Mouse (Mus musculus): ENCODE measurements around the gene Dcbld2. TPM values are rescaled to one million over a fixed set of nuclear protein-coding genes. Genes with fewer than 3 reads are reported as not detected.

Dcbld2 gene
- polyA plus RNA-seq, 1 experiment from 2014 or later = 19.6 TPM

DNA sequence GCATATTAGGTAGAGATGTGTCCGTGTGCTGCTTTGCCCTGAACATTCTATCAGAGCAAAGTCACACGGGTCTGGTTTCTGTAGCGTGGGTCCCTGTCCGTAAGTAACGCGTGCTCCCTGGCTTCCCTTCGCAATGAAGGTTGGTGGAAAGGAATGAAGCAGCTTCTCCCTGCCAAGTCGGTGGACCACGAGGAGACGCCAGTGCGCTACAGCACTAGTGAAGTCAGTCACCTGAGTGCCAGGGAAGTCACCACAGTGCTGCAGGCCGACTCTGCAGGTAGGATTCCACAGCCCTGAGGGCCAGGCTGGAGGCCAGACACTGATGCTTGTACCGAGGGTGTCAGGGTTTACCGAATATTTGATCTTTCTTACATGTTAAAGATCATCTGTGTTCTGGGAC is 55.8 kb downstream of the Dcbld2 start:
- no peak overlapping the region for H3K4me3 ChIP-seq (ENCODE audit: low read depth, low read length)
- no peak overlapping the region for H3K9ac ChIP-seq (ENCODE audit: low read depth, low read length)
- no peak for ATAC-seq (replicated peaks; ENCODE audit: insufficient number of reproducible peaks, low FRiP score, low TSS enrichment)
- H3K27ac ChIP-seq (ENCODE audit: low read depth, low read length) = no peak overlapping the region; the same call in 1 of the 2 replicates
- H3K4me1 ChIP-seq (ENCODE audit: control insufficient read depth, insufficient read depth, low read length) = peaks cover 12% of the 10 kb centered on the region
- H3K36me3 ChIP-seq (ENCODE audit: control insufficient read depth, insufficient read depth, low read length) = peaks cover 22% of the 10 kb centered on the region
- H3K27me3 ChIP-seq (ENCODE audit: control insufficient read depth, insufficient read depth, low read length) = no peaks in the 10 kb centered on the region
- H3K4me2 ChIP-seq = no peak overlapping the region
- H3K9me3 ChIP-seq (replicated peaks; ENCODE audit: control insufficient read depth, low read length) = no peaks in the 10 kb centered on the region
- 97% methylated on average over 14 of the region's 14 CpGs for WGBS (ENCODE audit: insufficient replicate concordance)

DNA sequence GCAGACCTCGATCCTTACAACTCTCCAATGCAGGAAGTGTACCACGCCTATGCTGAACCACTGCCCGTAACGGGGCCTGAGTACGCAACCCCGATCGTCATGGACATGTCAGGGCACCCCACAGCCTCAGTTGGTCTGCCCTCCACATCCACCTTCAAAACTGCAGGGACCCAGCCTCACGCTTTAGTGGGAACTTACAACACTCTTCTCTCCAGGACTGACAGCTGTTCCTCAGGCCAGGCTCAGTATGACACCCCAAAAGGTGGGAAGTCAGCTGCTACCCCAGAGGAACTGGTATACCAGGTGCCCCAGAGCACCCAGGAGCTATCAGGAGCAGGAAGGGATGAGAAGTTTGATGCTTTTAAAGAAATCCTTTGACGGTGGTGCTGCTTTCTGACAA is 57.2 kb downstream of the Dcbld2 start:
- no peak overlapping the region for H3K4me3 ChIP-seq (ENCODE audit: low read depth, low read length)
- no peaks in the 10 kb centered on the region for H3K27me3 ChIP-seq (ENCODE audit: control insufficient read depth, insufficient read depth, low read length)
- H3K27ac ChIP-seq (ENCODE audit: low read depth, low read length) = no peak overlapping the region
- H3K4me1 ChIP-seq (ENCODE audit: control insufficient read depth, insufficient read depth, low read length) = peaks cover 4% of the 10 kb centered on the region; the same call in 1 of the 2 replicates
- no peak overlapping the region for H3K4me2 ChIP-seq
- peaks cover 22% of the 10 kb centered on the region for H3K36me3 ChIP-seq (ENCODE audit: control insufficient read depth, insufficient read depth, low read length)
- no peak for ATAC-seq (replicated peaks; ENCODE audit: insufficient number of reproducible peaks, low FRiP score, low TSS enrichment)
- no peaks in the 10 kb centered on the region for H3K9me3 ChIP-seq (replicated peaks; ENCODE audit: control insufficient read depth, low read length)
- no peak overlapping the region for H3K9ac ChIP-seq (ENCODE audit: low read depth, low read length)
- 80% methylated on average over 9 of the region's 9 CpGs for WGBS (ENCODE audit: insufficient replicate concordance)

DNA sequence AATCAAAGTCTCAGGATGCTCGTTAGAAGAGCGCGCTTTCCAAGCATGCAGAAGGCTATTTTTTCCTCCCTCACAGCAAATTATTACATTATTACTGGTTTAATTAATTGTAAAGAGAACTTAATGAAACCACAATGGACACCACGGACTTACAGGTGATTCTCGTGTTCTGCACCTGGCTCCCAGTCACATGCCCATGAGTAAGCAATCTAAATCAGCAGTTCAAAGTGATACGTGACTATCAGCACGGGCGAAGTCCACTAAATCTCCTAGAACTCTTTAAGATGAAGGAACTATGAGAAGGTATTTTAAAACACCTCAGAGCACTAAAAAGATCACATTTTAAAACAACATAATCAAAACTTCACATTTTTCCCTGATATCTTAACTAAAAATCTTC is 61.8 kb downstream of the Dcbld2 start:
- H3K4me1 ChIP-seq (ENCODE audit: control insufficient read depth, insufficient read depth, low read length) = no peaks in the 10 kb centered on the region
- no peak for ATAC-seq (replicated peaks; ENCODE audit: insufficient number of reproducible peaks, low FRiP score, low TSS enrichment)
- H3K27ac ChIP-seq (ENCODE audit: low read depth, low read length) = no peak overlapping the region
- no peak overlapping the region for H3K4me3 ChIP-seq (ENCODE audit: low read depth, low read length)
- no peaks in the 10 kb centered on the region for H3K27me3 ChIP-seq (ENCODE audit: control insufficient read depth, insufficient read depth, low read length)
- H3K9ac ChIP-seq (ENCODE audit: low read depth, low read length) = no peak overlapping the region
- H3K36me3 ChIP-seq (ENCODE audit: control insufficient read depth, insufficient read depth, low read length) = peaks cover 27% of the 10 kb centered on the region
- H3K9me3 ChIP-seq (replicated peaks; ENCODE audit: control insufficient read depth, low read length) = no peaks in the 10 kb centered on the region
- no peak overlapping the region for H3K4me2 ChIP-seq
- 88% methylated on average over 8 of the region's 8 CpGs for WGBS (ENCODE audit: insufficient replicate concordance)

DNA sequence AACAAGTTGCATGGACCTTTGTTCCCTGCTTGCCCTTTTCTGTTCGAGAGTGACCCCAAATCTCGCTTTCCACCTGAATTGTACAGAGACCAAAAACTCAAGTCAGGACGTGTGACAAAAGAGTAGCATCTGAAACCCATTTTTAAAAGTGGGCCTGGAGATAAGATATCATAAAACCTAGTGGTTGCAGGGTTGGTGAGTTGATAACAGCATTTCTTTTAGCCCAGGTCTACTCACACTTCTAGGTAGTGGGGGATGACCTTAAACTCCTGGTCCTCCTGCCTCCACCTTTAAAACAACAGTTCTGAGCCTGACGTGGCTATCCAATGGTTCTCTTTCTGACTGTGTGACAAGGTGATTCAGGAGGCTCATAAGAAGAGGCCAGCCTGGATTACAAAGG is 62.6 kb downstream of the Dcbld2 start:
- Histone ChIP-seq H3K4me2 (no peak overlapping the region), H3K9ac (ENCODE audit: low read depth, low read length) (no peak overlapping the region), H3K9me3 (replicated peaks; ENCODE audit: control insufficient read depth, low read length) (no peaks in the 10 kb centered on the region), H3K27ac (ENCODE audit: low read depth, low read length) (no peak overlapping the region), H3K4me1 (ENCODE audit: control insufficient read depth, insufficient read depth, low read length) (no peaks in the 10 kb centered on the region), H3K27me3 (ENCODE audit: control insufficient read depth, insufficient read depth, low read length) (no peaks in the 10 kb centered on the region), H3K36me3 (ENCODE audit: control insufficient read depth, insufficient read depth, low read length) (peaks cover 27% of the 10 kb centered on the region), H3K4me3 (ENCODE audit: low read depth, low read length) (no peak overlapping the region)
- 56% methylated on average over 4 of the region's 4 CpGs for WGBS (ENCODE audit: insufficient replicate concordance)
- no peak for ATAC-seq (replicated peaks; ENCODE audit: insufficient number of reproducible peaks, low FRiP score, low TSS enrichment)

DNA sequence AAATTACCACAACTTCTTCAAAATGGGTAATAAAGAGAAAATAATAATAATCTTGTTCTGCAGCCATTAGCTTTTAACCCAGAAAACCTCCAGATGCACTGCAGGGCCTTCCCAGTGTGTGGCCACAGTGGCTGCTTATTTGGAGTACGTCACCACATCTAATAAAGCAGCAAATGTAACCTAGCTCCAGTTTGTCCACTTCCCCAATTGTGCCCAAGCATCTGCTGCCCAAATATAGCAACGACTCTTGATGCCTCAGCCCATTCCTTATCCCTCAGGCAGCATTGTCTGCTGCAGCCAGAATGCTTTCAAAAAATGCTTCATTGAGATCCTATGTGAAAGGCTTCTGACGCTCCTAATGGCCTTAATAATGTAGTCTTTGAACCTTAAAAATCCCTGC is 66.6 kb downstream of the Dcbld2 start:
- Histone ChIP-seq H3K27ac (ENCODE audit: low read depth, low read length) (no peak overlapping the region), H3K9me3 (replicated peaks; ENCODE audit: control insufficient read depth, low read length) (peaks cover 4% of the 10 kb centered on the region; the same call in 1 of the 2 replicates), H3K4me1 (ENCODE audit: control insufficient read depth, insufficient read depth, low read length) (no peaks in the 10 kb centered on the region), H3K4me3 (ENCODE audit: low read depth, low read length) (no peak overlapping the region), H3K27me3 (ENCODE audit: control insufficient read depth, insufficient read depth, low read length) (no peaks in the 10 kb centered on the region), H3K4me2 (no peak overlapping the region), H3K9ac (ENCODE audit: low read depth, low read length) (no peak overlapping the region), H3K36me3 (ENCODE audit: control insufficient read depth, insufficient read depth, low read length) (peaks cover 25% of the 10 kb centered on the region)
- ATAC-seq (replicated peaks; ENCODE audit: insufficient number of reproducible peaks, low FRiP score, low TSS enrichment) = no peak
- WGBS (ENCODE audit: insufficient replicate concordance) = 65% methylated on average over 3 of the region's 3 CpGs

DNA sequence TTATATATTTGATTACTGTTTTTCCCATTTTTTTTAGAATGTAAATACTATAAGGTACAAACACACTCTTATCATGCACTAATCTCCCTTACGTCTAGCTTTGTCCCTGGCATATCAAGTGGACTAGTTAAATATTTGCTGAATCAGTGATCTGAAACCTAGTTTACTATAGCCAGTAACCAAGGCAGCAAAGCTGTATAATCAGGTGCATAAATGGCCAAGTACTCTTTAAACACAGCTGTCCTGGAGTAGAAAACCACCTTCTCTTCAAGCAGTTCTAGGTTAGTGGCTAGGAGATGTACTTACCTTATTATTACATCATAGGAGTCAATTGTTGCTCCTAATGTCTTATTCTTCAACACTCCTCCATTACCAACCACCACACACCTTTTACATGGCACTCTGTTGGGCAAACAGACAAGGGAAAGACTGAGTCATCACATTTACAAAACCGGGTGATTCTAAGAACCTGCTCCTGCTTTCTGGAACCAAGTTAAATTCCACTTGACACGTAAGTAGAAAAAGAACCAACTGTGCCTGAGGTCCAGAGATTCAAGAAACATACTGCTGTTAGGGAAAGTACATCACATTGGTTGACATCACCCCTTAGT is 67.4 kb downstream of the Dcbld2 start:
- Histone ChIP-seq H3K4me2 (no peak overlapping the region), H3K4me3 (ENCODE audit: low read depth, low read length) (no peak overlapping the region), H3K9ac (ENCODE audit: low read depth, low read length) (no peak overlapping the region), H3K4me1 (ENCODE audit: control insufficient read depth, insufficient read depth, low read length) (no peaks in the 10 kb centered on the region), H3K9me3 (replicated peaks; ENCODE audit: control insufficient read depth, low read length) (peaks cover 4% of the 10 kb centered on the region; the same call in 1 of the 2 replicates), H3K27me3 (ENCODE audit: control insufficient read depth, insufficient read depth, low read length) (no peaks in the 10 kb centered on the region), H3K36me3 (ENCODE audit: control insufficient read depth, insufficient read depth, low read length) (peaks cover 25% of the 10 kb centered on the region), H3K27ac (ENCODE audit: low read depth, low read length) (no peak overlapping the region)
- ATAC-seq (replicated peaks; ENCODE audit: insufficient number of reproducible peaks, low FRiP score, low TSS enrichment) = no peak
- WGBS (ENCODE audit: insufficient replicate concordance) = 79% methylated on average over 3 of the region's 3 CpGs

DNA sequence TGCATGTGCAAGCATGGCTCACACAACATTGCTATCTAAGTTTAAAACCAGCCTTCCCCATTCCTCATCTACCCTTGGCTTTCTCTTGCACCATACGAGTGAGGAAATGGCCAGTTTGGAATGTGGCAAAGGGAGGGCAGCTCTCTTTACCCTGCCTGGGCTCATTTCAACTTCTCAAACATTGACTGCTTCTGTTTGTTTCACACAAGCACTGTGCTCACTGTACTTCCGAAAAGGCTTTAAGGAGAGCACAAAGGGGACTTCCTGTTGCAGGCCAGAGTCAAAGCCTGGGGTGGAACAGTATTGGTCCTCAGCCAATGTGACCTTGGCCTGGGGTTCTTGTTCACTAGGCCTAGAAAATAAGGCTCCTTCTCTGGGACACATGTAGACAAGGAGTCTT is 68.1 kb downstream of the Dcbld2 start:
- no peak overlapping the region for H3K4me2 ChIP-seq
- peak overlapping the region; percentile 51; the same call in 1 of the 2 replicates for H3K27ac ChIP-seq (ENCODE audit: low read depth, low read length)
- H3K9me3 ChIP-seq (replicated peaks; ENCODE audit: control insufficient read depth, low read length) = peaks cover 4% of the 10 kb centered on the region; the same call in 1 of the 2 replicates
- ATAC-seq (replicated peaks; ENCODE audit: insufficient number of reproducible peaks, low FRiP score, low TSS enrichment) = no peak
- 58% methylated on average over 2 of the region's 2 CpGs for WGBS (ENCODE audit: insufficient replicate concordance)
- H3K9ac ChIP-seq (ENCODE audit: low read depth, low read length) = no peak overlapping the region
- H3K36me3 ChIP-seq (ENCODE audit: control insufficient read depth, insufficient read depth, low read length) = peaks cover 25% of the 10 kb centered on the region
- no peak overlapping the region for H3K4me3 ChIP-seq (ENCODE audit: low read depth, low read length)
- no peaks in the 10 kb centered on the region for H3K4me1 ChIP-seq (ENCODE audit: control insufficient read depth, insufficient read depth, low read length)
- no peaks in the 10 kb centered on the region for H3K27me3 ChIP-seq (ENCODE audit: control insufficient read depth, insufficient read depth, low read length)

DNA sequence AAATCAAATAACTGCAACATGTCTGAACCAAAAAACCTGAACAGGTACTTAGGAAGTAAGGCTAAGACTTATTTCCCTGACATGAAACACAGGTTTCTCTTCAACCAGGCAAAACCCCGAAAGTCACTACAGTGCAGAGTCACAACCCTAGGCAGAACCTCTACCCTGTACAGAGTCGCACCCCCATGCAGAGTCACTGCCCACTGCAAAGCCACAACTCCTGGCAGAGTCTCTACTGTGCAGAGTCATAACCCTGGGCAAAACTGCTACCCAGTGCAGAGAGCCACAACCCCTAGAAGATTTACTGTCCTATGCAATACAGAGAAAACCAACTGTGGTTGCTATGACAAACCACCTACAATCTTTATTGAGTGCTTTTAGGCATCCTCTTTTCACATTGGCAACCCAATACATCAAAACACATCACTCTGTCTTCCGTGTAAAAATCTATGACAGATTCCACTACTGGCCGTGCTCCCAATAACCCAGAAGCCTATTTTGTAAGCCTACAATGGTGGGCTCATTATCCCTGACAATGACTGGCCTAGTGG is 71.7 kb downstream of the Dcbld2 start:
- WGBS (ENCODE audit: insufficient replicate concordance) = 95% methylated on average over 4 of the region's 4 CpGs
- no peak for ATAC-seq (replicated peaks; ENCODE audit: insufficient number of reproducible peaks, low FRiP score, low TSS enrichment)
- H3K4me1 ChIP-seq (ENCODE audit: control insufficient read depth, insufficient read depth, low read length) = peaks cover 9% of the 10 kb centered on the region
- no peak overlapping the region for H3K9ac ChIP-seq (ENCODE audit: low read depth, low read length)
- peaks cover 7% of the 10 kb centered on the region for H3K36me3 ChIP-seq (ENCODE audit: control insufficient read depth, insufficient read depth, low read length)
- H3K9me3 ChIP-seq (replicated peaks; ENCODE audit: control insufficient read depth, low read length) = peaks cover 4% of the 10 kb centered on the region; the same call in 1 of the 2 replicates
- H3K4me3 ChIP-seq (ENCODE audit: low read depth, low read length) = no peak overlapping the region
- no peaks in the 10 kb centered on the region for H3K27me3 ChIP-seq (ENCODE audit: control insufficient read depth, insufficient read depth, low read length)
- H3K4me2 ChIP-seq = no peak overlapping the region
- no peak overlapping the region for H3K27ac ChIP-seq (ENCODE audit: low read depth, low read length)

Data from heart, embryonic 11.5 days (tissue).